Mouse (Mus musculus) lung, adult 2 months (tissue): ENCODE results near the gene Shc4.

Source experiments
- CTCF ChIP-seq: fragments of 200-500 bp; IDR thresholded peaks from 2 replicates; pipeline ENCODE4 v1.5.1; 2011; ENCODE audit warnings: mild to moderate bottlenecking, low read length, control low read depth; ENCODE audit not compliant: insufficient read depth
- POLR2A ChIP-seq: fragments of 200-500 bp; IDR thresholded peaks from 2 replicates; pipeline ENCODE4 v1.6.1; 2011; ENCODE audit warnings: low read depth, mild to moderate bottlenecking, control low read depth, low read length, borderline replicate concordance; ENCODE audit errors: extremely low read depth

DNA sequence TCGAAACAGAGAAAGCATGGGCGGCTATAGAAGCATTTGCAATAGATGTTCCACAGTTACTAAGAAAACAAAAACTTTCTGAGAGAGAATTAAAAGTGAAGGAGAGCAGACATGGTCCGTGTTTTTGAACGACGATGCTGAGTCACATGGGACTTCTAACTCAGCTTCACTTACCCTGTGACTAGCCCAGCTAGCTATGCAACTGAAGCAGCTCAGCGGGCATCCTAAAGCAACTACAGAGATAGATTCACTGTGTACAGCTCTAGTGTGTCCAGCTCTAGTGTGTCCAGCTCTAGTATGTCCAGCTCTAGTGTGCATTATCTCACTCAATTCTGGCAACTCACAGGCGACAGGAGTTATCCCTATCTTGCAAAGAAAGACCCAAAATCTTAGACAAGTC lies 56.2 kb downstream of the Shc4 start:
- no peak for TF ChIP-seq CTCF
- TF ChIP-seq POLR2A, result no peak
